Mouse (Mus musculus): ENCODE results near the gene Kat2b.
"Not testable (repeated sequence)": the region's sequence is repeated elsewhere in the genome, so short reads cannot be mapped to it uniquely, and the experiment has no call there.

Gene Kat2b

DNA sequence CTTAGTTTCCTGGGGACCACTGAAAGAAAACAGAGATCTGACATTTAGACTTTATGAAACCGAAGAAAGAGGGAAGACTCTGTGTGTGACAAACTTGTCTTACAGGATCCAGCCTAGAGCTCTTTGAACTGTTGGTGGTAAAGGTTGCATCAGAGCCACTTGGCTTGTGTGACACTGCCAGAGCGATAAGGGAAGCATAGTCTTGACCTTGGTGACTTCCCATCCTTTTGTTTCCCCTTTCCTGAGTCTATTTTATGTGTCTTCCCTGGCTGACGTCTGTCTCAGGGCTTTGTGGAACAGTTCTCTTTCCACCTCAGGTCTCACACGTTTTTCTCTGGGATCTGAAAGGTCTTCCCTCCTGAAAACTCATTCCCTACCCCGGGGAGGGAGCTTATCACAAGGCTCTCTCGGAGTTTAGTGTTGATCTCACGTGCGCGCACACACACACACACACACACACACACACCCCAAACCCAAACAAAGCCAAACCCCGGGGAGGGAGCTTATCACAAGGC is 3.8 kb downstream of the Kat2b start:
- no peak for DNase-seq (ENCODE audit: low spot score)

DNA sequence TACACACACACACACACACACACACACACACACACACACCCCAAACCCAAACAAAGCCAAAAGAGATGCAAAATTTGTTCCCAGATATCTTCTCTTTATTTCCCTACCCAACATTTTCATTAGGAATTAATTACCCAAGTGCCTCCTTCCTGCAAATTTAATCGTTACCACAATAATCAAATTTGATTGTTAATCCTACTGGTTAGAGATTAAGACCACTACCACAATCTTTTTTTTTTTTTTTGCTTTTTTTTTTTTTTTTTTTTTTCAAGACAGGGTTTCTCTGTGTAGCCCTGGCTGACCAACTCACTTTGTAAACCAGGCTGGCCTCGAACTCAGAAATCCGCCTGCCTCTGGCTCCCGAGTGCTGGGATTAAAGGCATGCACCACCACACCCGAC is 4.3 kb downstream of the Kat2b start:
- not testable (repeated sequence) for DNase-seq (ENCODE audit: low spot score)

GRCm38 (mm10) chr17:53573019-53573556 is 6.4 kb downstream of the Kat2b start:
- no peak for DNase-seq (ENCODE audit: low spot score)

GRCm38 (mm10) chr17:53577151-53577550 is 10.5 kb downstream of the Kat2b start:
- peak; percentile 17 for DNase-seq (ENCODE audit: low spot score)

DNA sequence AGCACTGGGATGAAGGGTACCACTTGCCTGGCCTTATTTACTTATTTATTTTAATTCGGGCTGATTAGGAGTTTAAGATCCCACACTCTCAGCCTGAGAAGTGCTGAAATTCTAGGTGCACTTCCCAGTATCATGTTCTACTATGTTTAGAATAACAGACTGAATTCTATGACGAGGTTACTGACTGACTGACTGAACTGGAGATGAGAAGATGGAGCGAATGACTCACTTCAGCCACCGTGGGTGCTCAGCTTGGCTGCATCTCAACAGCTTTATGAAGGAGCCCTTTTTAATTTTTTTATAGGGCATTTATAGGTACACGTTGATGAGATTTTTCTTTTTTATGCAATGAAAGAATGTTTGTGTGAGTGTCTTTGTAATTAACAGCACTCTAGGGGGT is 11.1 kb downstream of the Kat2b start:
- peak; percentile 3 for DNase-seq (ENCODE audit: low spot score)

DNA sequence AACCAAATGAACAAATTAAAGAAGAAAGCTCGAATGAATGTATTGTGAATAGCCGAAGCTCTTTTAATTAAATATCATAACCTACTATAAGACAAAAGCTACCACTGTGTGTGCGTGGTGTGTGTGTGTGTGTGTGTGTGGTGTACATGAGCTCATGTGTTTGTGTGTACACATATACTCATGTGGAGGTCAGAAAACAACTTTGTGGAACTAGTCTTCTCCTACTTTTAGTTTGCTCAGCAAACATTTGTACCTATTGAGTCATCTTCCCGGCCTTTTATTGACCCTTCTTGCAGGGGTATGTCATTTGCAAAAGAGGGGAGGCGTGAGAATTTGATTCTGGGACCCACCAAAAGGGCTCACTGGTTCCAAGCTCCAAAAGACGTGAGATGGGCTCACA is 11.6 kb downstream of the Kat2b start:
- DNase-seq (ENCODE audit: low spot score): no peak

GRCm38 (mm10) chr17:53578776-53579175 is 12.1 kb downstream of the Kat2b start:
- DNase-seq (ENCODE audit: low spot score): no peak

- no peak for DNase-seq (ENCODE audit: low spot score)
Observed at GRCm38 (mm10) chr17:53579612-53580011, 13.0 kb downstream of the Kat2b start.

- no peak for DNase-seq (ENCODE audit: low spot score)
Observed at GRCm38 (mm10) chr17:53580237-53580636, 13.6 kb downstream of the Kat2b start.

- no peak for DNase-seq (ENCODE audit: low spot score)
Observed at GRCm38 (mm10) chr17:53582026-53582585, 15.4 kb downstream of the Kat2b start.

DNA sequence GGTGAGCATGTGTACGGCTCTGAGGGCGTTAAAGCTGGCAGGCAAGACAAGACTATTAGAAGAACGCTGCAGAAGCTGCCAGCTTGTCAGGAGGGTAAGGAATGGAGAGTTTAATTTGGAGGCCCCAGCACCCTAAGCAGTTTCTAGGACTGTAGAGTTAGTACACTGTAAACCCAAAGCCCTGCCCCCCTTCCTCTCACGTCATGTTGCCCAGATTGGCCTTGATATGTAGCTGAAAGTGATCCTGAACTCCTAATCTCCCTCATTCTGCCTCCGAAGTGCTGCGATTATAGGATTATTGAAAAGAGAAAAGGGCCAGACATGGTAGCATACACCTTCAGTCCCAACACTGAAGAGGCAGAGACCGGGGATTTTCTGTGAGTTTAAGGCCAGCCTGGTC is 16.1 kb downstream of the Kat2b start:
- DNase-seq (ENCODE audit: low spot score): no peak

DNA sequence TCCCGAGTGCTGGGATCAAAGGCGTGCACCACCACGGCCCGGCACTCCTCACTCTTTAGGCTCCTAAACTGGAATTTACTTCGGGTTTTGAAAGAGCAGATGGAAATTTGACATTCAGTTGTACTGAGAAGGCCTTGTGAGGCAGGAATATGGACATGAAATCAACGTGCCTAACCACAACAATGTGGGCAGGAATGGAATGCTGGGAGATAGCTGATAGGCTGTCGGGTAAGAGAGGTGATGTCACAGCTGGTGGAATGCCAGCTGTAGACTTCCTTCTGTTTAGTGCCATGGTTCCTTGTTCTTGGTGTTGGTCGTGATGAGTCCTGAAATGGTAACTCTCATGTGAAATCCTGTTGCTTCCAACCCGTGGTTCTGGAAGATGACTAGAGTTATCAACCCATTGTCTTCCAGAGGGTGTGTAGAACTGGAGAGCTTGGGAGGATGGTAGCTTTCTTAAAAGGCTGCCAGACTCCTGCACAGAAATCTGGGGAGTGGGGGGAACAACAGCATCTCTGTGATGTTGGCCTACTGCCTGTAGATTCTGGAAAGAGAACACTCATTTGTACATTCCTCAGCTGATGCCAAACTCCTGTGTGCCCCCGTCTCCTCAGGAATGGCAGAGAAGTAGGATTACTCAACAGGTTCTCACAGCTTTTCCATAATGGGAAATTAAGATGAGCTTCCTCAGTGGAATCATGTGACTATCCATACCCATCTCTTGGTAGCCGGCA is 17.4 kb downstream of the Kat2b start:
- no peak for DNase-seq (ENCODE audit: low spot score)

DNA sequence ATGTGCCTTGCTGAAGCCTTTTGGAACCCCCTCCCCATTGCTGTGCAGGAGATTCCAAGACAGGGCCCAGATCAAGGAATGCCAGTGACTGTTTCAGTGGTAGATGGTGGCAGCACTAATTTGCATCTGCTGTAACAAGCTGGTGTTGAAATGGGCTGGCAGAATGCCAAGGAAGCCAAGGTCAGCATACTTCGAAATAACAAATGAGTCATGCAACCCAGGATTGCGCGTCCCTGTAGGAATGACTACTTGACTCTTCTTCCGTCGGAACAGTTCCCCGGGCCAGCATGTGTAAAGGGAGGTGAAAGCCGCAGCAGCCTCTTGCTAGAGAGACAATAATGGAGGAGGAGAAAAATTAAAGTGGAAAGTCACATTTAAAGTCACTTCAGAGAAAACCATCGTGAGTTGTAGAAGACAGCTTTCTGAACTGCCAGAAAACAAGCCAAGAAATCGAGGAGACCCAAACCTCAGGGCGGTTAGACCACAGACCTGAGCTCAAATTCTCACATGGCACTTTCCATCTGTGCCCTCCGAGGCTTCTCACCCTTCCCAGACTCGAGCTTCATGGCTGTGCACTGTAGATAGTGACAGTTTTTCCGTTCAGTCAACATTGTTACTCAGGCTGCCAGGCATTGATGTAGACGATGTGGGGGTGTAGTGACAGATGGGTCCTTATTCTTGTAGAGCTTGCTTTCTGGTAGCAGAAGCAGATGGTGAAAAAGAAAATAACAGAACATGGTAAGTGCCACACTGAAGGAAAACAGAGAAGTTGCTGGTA is 20.6 kb downstream of the Kat2b start:
- DNase-seq (ENCODE audit: low spot score): peak; percentile 92

DNA sequence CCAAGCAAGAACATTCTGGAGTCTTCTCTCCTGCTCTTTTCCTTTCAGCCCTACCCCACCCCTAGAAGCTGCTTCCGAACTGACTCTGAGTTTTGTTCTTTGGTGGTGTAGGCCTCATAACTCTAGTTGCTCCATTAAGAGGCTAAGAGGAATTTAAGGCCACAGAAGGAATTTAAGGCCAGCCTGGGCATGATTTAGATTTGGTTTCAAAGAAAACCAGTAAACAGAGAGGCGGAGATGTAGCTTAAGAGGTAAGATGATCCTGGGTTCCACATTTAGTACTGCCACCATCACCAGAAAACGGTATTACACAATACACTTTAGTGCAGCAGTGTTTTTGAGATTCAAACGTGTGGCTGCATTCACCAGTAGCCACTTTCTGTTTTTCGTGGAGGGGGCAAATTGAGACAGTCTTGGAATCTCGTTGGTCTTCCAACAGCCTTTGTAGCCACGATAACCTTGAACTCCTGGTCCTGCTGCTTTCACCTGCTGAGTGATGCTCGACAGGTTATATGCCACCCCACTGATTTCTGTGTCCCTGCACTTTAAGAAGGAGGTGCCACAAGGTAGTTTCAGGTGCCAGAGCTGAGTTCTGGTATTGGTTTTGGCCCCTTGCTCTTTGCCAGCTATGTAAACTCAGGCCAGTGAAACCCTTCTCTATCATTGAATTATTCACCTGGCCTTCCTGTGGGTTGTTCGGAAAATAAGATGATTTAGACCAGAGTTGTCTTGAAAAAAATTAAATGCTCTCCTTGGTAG is 21.6 kb downstream of the Kat2b start:
- no peak for DNase-seq (ENCODE audit: low spot score)

- no peak for DNase-seq (ENCODE audit: low spot score)
Observed at GRCm38 (mm10) chr17:53590110-53590509, 23.4 kb downstream of the Kat2b start.

- no peak for DNase-seq (ENCODE audit: low spot score)
Observed at GRCm38 (mm10) chr17:53591910-53592309, 25.2 kb downstream of the Kat2b start.

GRCm38 (mm10) chr17:53594590-53594989 is 27.9 kb downstream of the Kat2b start:
- no peak for DNase-seq (ENCODE audit: low spot score)

DNA sequence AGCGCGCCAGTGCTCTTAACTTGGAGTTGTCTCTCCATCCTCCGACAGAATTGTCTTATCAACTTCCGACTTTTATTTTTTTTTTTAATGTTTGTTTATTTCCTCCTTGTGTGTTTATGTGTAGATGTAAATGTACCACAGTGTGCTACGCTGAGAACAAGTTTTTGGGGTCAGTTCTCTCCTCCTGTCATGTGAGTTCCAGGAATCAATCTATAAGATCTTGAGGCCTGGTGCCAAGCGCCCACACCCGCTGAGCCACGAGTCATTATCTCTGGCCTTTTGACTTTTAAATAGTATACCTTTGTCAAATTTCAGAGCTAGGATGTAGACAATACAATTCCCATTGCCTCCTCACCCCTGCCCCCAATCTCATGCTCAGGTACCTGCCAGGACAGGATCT is 28.9 kb downstream of the Kat2b start:
- DNase-seq (ENCODE audit: low spot score): no peak

DNA sequence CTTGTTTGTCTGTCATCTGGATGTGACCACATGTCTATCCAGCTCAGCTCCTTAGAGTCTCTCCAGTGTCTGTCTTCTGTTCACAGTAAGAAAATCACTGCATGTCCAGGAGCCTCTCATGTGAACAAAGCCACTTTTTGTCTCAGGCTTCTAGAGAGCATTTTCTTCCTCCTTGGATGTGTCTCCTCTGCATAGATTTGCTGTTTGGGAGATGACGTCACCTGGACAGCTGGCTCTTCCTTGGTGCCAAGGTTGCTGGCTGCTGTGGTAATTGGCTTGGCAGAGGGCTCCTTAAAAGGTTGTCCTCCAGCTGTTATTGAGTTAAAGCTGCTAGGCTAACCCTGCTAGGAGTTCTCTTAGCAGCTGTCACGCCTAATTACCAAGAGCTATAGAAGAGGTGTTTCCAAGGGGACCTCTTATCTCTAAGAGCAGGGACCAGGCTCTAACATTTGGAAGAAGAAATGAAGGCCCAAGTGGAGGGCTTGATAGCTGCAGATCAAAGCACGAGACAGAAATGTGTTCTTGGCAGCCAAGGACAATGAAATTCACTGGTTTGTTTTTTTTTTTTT is 29.7 kb downstream of the Kat2b start:
- peak; percentile 74 for DNase-seq (ENCODE audit: low spot score)

DNA sequence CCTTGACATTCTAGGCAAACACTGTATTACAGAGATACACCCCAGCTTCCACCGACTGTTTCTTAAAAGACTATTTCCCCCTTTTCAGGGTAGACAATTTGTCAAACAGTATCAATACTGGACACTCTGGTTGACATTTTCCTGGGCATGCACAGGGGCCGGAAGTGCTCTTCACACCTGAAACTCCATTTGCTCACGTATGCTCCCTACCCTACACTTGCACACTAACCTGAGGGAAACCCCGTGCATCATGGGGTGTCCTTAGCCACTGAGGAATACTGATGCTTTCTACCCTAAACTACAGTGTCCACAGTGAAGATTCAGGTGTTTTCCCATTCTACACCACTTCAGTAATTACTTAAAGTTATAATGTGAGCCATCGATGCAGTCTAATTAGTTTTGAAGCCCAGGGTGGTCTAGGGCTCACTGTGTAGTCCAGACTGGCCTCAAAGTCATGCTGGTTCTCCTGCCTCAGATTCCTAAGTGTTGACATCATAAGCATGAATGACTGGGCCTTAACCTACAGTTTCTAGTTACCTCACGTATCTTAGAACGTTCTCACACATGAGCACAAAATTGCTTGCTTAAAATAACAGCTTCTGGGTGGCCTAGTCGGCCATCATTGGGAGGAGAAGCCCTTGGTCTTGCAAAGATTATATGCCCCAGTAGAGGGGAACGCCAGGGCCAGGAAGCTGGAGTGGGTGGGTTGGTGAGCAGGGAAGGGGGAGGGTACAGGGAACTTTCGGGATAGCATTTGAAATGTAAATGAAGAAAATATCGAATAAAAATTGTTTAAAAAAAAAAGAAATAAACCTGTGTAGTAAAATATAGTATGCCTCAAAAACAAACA is 30.5 kb downstream of the Kat2b start:
- no peak for DNase-seq (ENCODE audit: low spot score)

GRCm38 (mm10) chr17:53598571-53598970 is 31.9 kb downstream of the Kat2b start:
- DNase-seq (ENCODE audit: low spot score): no peak
